Mouse (Mus musculus) liver, embryonic 16.5 days (tissue): ENCODE data around the gene Kiss1r. TPM values are rescaled to one million over a fixed set of nuclear protein-coding genes. Genes with fewer than 3 reads are reported as not detected.
"Not testable (repeated sequence)": the region's sequence is repeated elsewhere in the genome, so short reads cannot be mapped to it uniquely, and the experiment has no call there.

ENCODE experiments used
- ATAC-seq: fragments of 200-750 bp; cut with Nextera tagmentation; 2 replicates; pipeline ENCODE4 v1.8.0; 2017; ENCODE audit warnings: low read depth, mild to moderate bottlenecking, moderate number of reproducible peaks, moderate library complexity
- H3K27ac ChIP-seq: fragments of 300-500 bp; sonication (generic); 2 replicates; pipeline ENCODE4 v1.5.1; 2014; ENCODE audit warnings: mild to moderate bottlenecking, low read length
- H3K27me3 ChIP-seq: fragments of 300-500 bp; sonication (generic); 2 replicates; pipeline ENCODE4 v1.6.1; 2014; ENCODE audit warnings: low read depth, low read length, mixed read lengths; ENCODE audit not compliant: control insufficient read depth, insufficient read depth
- H3K36me3 ChIP-seq: fragments of 300-500 bp; sonication (generic); 2 replicates; pipeline ENCODE4 v1.6.1; 2014; ENCODE audit warnings: mild to moderate bottlenecking; ENCODE audit not compliant: control insufficient read depth, insufficient read depth
- H3K4me1 ChIP-seq: fragments of 300-500 bp; sonication (generic); 2 replicates; pipeline ENCODE4 v1.6.1; 2014; ENCODE audit warnings: low read depth, low read length, mixed read lengths; ENCODE audit not compliant: control insufficient read depth
- H3K4me2 ChIP-seq: fragments of 300-500 bp; sonication (generic); 2 replicates; pipeline ENCODE4 v1.6.1; 2014; ENCODE audit warnings: low read depth, low read length, mixed read lengths
- H3K4me3 ChIP-seq: fragments of 300-500 bp; sonication (generic); 2 replicates; pipeline ENCODE4 v1.5.1; 2014; ENCODE audit warnings: low read depth, mild to moderate bottlenecking, low read length
- H3K9ac ChIP-seq: fragments of 300-500 bp; sonication (generic); 2 replicates; pipeline ENCODE4 v1.6.1; 2014; ENCODE audit warnings: low read depth, low read length
- H3K9me3 ChIP-seq: fragments of 300-500 bp; sonication (generic); replicated peaks from 2 replicates; pipeline ENCODE4 v1.6.1; 2016; ENCODE audit warnings: low read length; ENCODE audit not compliant: control insufficient read depth
- WGBS: fragments of 180-500 bp; shearing (Covaris S2); extraction: QIAGEN DNeasy Blood & Tissue Kit; methylation state at CpG from one replicate; pipeline ENCODE4 v1.1.7; 2014; ENCODE audit not compliant: insufficient replicate concordance; 5-methylcytosine and 5-hydroxymethylcytosine counted together
- polyA plus RNA-seq: library from polyadenylated mRNA; unstranded; fragments of >200 nt; fragmentation: Nextera tagmentation; extraction: Ambion mirVana; gene quantifications from 2 replicates; pipeline ENCODE4 v1.2.1, GENCODE M21; 2015

Gene Kiss1r
- polyA plus RNA-seq, 1 experiment from 2014 or later, result 0.18 TPM

DNA sequence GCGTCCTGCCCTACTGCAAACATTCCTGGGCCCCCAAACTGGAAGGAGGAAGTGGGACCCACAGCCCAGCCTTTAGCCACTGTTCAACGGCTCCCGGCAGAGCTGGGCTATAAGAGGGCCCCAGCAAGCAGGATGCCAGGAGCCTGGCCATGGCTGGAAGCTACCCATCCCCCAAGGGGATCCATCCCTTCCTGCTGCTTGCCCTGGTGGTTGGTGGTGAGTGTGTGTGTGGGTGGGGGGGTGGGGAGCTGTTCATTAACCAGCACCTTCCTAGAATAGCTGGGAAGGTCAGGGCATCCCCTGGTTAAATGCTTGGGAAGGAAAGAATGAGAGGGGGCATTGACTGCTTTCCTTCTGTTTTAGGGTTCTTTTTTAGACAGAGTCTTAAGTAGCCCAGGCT lies 37.2 kb upstream of the Kiss1r start:
- ATAC-seq, result peak; percentile 53
- Histone ChIP-seq H3K9ac (no peak overlapping the region), H3K4me1 (peaks cover 44% of the 10 kb centered on the region), H3K27me3 (peaks cover 12% of the 10 kb centered on the region), H3K4me3 (0 out of 2 replicates have a peak overlapping the region, but pooled peaks have one; percentile 0), H3K36me3 (no peaks in the 10 kb centered on the region), H3K9me3 (no peaks in the 10 kb centered on the region), H3K27ac (no peak overlapping the region), H3K4me2 (peak overlapping the region; percentile 35; the same call in 1 of the 2 replicates)
- WGBS, result 17% methylated on average over 3 of the region's 3 CpGs

- peak overlapping the region; percentile 35 for H3K4me3 ChIP-seq
- no peaks in the 10 kb centered on the region for H3K9me3 ChIP-seq
- H3K4me2 ChIP-seq, result peak overlapping the region; percentile 37
- H3K27me3 ChIP-seq, result peaks cover 7% of the 10 kb centered on the region
- H3K4me1 ChIP-seq, result peaks cover 44% of the 10 kb centered on the region
- WGBS, result 8% methylated on average over 9 of the region's 9 CpGs
- ATAC-seq, result peak; percentile 30; the same call in 1 of the 2 replicates
- no peak overlapping the region for H3K27ac ChIP-seq
- no peak overlapping the region for H3K9ac ChIP-seq
- H3K36me3 ChIP-seq, result no peaks in the 10 kb centered on the region
Observed at GRCm38 (mm10) chr10:79880721-79881120, 36.0 kb upstream of the Kiss1r start.

DNA sequence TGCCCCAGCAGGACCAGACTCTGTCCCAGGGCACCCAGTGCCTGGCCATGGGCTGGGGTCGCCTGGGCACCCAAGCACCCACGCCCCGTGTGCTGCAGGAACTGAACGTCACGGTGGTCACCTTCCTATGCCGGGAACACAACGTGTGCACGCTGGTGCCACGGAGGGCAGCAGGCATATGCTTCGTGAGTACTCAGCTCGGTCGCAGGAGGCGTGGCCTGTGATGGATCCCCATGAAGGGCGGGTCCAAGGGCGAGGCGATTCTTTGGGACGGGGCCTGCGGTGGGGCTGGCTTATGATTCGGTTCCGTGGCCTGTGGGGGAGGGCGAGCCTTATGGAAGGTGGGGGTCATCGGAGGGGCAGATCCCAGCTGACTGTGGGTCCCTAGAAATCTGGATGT lies 34.8 kb upstream of the Kiss1r start:
- no peaks in the 10 kb centered on the region for H3K9me3 ChIP-seq
- peak overlapping the region; percentile 40 for H3K4me2 ChIP-seq
- H3K4me1 ChIP-seq, result peaks cover 43% of the 10 kb centered on the region
- peak overlapping the region; percentile 26 for H3K4me3 ChIP-seq
- no peak overlapping the region for H3K27ac ChIP-seq
- 4% methylated on average over 22 of the region's 22 CpGs for WGBS
- H3K9ac ChIP-seq, result no peak overlapping the region
- no peak for ATAC-seq
- H3K36me3 ChIP-seq, result no peaks in the 10 kb centered on the region
- peaks cover 7% of the 10 kb centered on the region for H3K27me3 ChIP-seq

- Histone ChIP-seq H3K36me3 (no peaks in the 10 kb centered on the region), H3K27me3 (peaks cover 7% of the 10 kb centered on the region), H3K9me3 (no peaks in the 10 kb centered on the region), H3K9ac (no peak overlapping the region), H3K4me2 (0 out of 2 replicates have a peak overlapping the region, but pooled peaks have one; percentile 15), H3K27ac (0 out of 2 replicates have a peak overlapping the region, but pooled peaks have one; percentile 36), H3K4me1 (peaks cover 30% of the 10 kb centered on the region), H3K4me3 (no peak overlapping the region)
- WGBS, result 14% methylated on average over 22 of the region's 22 CpGs
- no peak for ATAC-seq
Observed at GRCm38 (mm10) chr10:79883297-79884084, 33.3 kb upstream of the Kiss1r start.

DNA sequence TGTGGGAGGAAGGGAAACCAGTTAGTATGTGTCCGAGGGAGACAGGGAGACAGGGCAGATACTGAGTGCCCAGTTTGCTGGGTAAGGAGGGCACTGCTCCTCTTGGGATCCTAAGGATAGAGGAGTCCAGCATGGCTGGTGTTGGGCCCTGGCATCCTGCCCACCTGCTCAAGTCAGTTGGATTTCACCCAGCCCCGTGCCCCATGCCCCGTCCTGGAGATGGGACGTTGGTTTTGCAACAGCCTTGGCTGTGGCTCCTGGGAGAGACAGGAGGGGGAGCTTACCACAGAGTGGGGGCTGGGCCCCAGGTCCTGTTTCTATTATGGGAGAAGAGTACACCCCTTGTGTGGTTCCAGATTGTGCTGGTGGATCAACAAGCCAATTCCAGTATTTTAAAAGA lies 32.3 kb upstream of the Kiss1r start:
- H3K27ac ChIP-seq, result no peak overlapping the region
- WGBS, result 30% methylated on average over 4 of the region's 4 CpGs
- H3K9ac ChIP-seq, result no peak overlapping the region
- H3K36me3 ChIP-seq, result no peaks in the 10 kb centered on the region
- H3K4me2 ChIP-seq, result no peak overlapping the region
- peak; percentile 27; the same call in 1 of the 2 replicates for ATAC-seq
- H3K4me1 ChIP-seq, result peaks cover 26% of the 10 kb centered on the region
- H3K27me3 ChIP-seq, result peaks cover 7% of the 10 kb centered on the region
- H3K9me3 ChIP-seq, result no peaks in the 10 kb centered on the region
- no peak overlapping the region for H3K4me3 ChIP-seq

DNA sequence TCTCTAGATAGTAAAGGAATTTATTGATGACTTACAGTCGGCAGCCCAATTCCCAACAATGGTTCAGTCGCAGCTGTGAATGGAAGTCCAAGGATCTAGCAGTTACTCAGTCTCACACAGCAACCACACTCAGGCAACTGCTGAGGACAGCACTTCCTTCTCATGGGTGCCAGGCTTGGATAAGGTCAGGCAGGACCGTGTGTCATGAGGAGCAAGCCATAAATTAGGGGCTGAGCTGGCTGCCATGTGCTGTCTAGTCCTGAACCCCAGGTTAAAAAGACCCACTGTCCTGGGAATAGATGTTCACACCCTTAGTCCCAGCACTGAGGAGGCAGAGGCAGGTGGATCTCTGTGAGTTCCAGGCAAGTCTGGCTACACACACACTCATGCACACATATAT lies 31.8 kb upstream of the Kiss1r start:
- WGBS, result 36% methylated on average over 3 of the region's 3 CpGs
- H3K9ac ChIP-seq, H3K27ac ChIP-seq, H3K4me3 ChIP-seq, H3K27me3 ChIP-seq, H3K36me3 ChIP-seq, H3K4me2 ChIP-seq, ATAC-seq, H3K9me3 ChIP-seq: not testable (repeated sequence)
- peaks cover 25% of the 10 kb centered on the region for H3K4me1 ChIP-seq

DNA sequence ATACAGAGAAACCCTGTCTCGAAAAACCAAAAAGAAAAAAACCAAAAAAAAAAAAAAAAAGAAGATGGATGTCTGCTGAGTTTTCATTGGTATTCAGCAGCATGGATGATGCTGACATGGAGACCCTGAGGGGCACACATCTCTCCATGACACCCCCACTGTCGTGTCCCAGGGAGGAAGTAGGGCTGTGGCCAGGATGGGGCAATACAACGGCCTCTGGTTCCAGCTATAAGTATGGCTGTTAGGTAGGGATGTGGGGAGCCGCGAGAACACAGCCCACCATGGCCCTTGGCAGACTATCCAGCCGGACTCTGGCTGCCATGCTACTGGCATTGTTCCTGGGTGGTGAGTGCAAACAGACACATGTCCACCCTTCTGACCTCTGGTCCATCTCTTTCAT lies 30.7 kb upstream of the Kiss1r start, which contains the start of gene Elane:
Elane (plus strand) TSS at position 194 of the 400 bp plus-strand sequence.
- no peaks in the 10 kb centered on the region for H3K36me3 ChIP-seq
- H3K4me1 ChIP-seq, result peaks cover 13% of the 10 kb centered on the region
- no peak within 1 kb of the TSS for H3K4me2 ChIP-seq
- no peak for ATAC-seq
- 49% methylated on average over 6 of the region's 6 CpGs for WGBS
- H3K27ac ChIP-seq, result no peak within 1 kb of the TSS
- H3K9me3 ChIP-seq, result no peaks in the 10 kb centered on the region
- no peak within 1 kb of the TSS for H3K4me3 ChIP-seq
- peaks cover 7% of the 10 kb centered on the region for H3K27me3 ChIP-seq
- no peak within 1 kb of the TSS for H3K9ac ChIP-seq

- H3K27me3 ChIP-seq, result peaks cover 7% of the 10 kb centered on the region
- no peak overlapping the region for H3K4me3 ChIP-seq
- H3K27ac ChIP-seq, result no peak overlapping the region
- peaks cover 9% of the 10 kb centered on the region for H3K4me1 ChIP-seq
- no peak for ATAC-seq
- WGBS, result 66% methylated on average over 8 of the region's 8 CpGs
- H3K9me3 ChIP-seq, result no peaks in the 10 kb centered on the region
- no peak overlapping the region for H3K4me2 ChIP-seq
- H3K9ac ChIP-seq, result no peak overlapping the region
- no peaks in the 10 kb centered on the region for H3K36me3 ChIP-seq
Observed at GRCm38 (mm10) chr10:79886611-79887010, 30.2 kb upstream of the Kiss1r start.

- Histone ChIP-seq H3K4me3 (no peak overlapping the region), H3K9ac (no peak overlapping the region), H3K27ac (no peak overlapping the region), H3K36me3 (no peaks in the 10 kb centered on the region), H3K4me2 (no peak overlapping the region), H3K4me1 (no peaks in the 10 kb centered on the region), H3K9me3 (no peaks in the 10 kb centered on the region), H3K27me3 (no peaks in the 10 kb centered on the region)
- WGBS, result 38% methylated on average over 2 of the region's 2 CpGs
- ATAC-seq, result no peak
Observed at GRCm38 (mm10) chr10:79889386-79889785, 27.4 kb upstream of the Kiss1r start.
